Mouse (Mus musculus) hindbrain, embryonic 11.5 days (tissue): ENCODE data around the gene Dscam. TPM values are rescaled to one million over a fixed set of nuclear protein-coding genes. Genes with fewer than 3 reads are reported as not detected.

ENCODE experiments used
- ATAC-seq: fragments of 200-750 bp; cut with Nextera tagmentation; 2 replicates; pipeline ENCODE4 v1.8.0; 2017; ENCODE audit warnings: mild to moderate bottlenecking, moderate TSS enrichment, moderate library complexity; ENCODE audit not compliant: low FRiP score
- DNase-seq: peaks from one replicate; pipeline ENCODE4 v3.0.0-alpha.2; 2015; ENCODE audit warnings: low spot score
- H3K27ac ChIP-seq: fragments of 300-500 bp; sonication (generic); 2 replicates; pipeline ENCODE4 v1.5.1; 2014; ENCODE audit warnings: mild to moderate bottlenecking, low read depth, low read length
- H3K27me3 ChIP-seq: fragments of 300-500 bp; sonication (generic); 2 replicates; pipeline ENCODE4 v1.6.1; 2014; ENCODE audit warnings: mild to moderate bottlenecking, low read length, moderate library complexity, mixed read lengths; ENCODE audit not compliant: control insufficient read depth, insufficient read depth
- H3K36me3 ChIP-seq: fragments of 300-500 bp; sonication (generic); 2 replicates; pipeline ENCODE4 v1.6.1; 2014; ENCODE audit warnings: mild to moderate bottlenecking, low read length, moderate library complexity, mixed read lengths; ENCODE audit not compliant: control insufficient read depth, insufficient read depth
- H3K4me1 ChIP-seq: fragments of 300-500 bp; sonication (generic); replicated peaks from 2 replicates; pipeline ENCODE4 v1.6.1; 2014; ENCODE audit warnings: low read length, mixed read lengths; ENCODE audit not compliant: control insufficient read depth, insufficient read depth
- H3K4me2 ChIP-seq: fragments of 300-500 bp; sonication (generic); replicated peaks from 2 replicates; pipeline ENCODE4 v1.6.1; 2014; ENCODE audit warnings: mild to moderate bottlenecking, low read depth, low read length
- H3K4me3 ChIP-seq: fragments of 300-500 bp; sonication (generic); 2 replicates; pipeline ENCODE4 v1.5.1; 2014; ENCODE audit warnings: low read depth, low read length
- H3K9ac ChIP-seq: fragments of 300-500 bp; sonication (generic); 2 replicates; pipeline ENCODE4 v1.6.1; 2014; ENCODE audit warnings: low read depth, low read length
- H3K9me3 ChIP-seq: fragments of 300-500 bp; sonication (generic); 2 replicates; pipeline ENCODE4 v1.6.1; 2016; ENCODE audit warnings: low read length; ENCODE audit not compliant: control insufficient read depth
- WGBS: fragments of 180-500 bp; shearing (Covaris S2); extraction: QIAGEN DNeasy Blood & Tissue Kit; methylation state at CpG from one replicate; pipeline ENCODE4 v1.1.7; 2014; 5-methylcytosine and 5-hydroxymethylcytosine counted together
- polyA plus RNA-seq: library from polyadenylated mRNA; unstranded; fragments of >200 nt; fragmentation: Nextera tagmentation; extraction: Ambion mirVana; gene quantifications from 2 replicates; pipeline ENCODE4 v1.2.1, GENCODE M21; 2014

Gene Dscam
- polyA plus RNA-seq, 1 experiment from 2014 or later: 2.0 TPM

- WGBS: 86% methylated on average over 6 of the region's 6 CpGs
- Histone ChIP-seq H3K27ac (no peak overlapping the region), H3K4me1 (no peaks in the 10 kb centered on the region), H3K4me2 (no peak overlapping the region), H3K27me3 (no peaks in the 10 kb centered on the region), H3K36me3 (no peaks in the 10 kb centered on the region), H3K9ac (no peak overlapping the region), H3K4me3 (no peak overlapping the region), H3K9me3 (no peaks in the 10 kb centered on the region)
- ATAC-seq (no peak), DNase-seq (no peak)
These were observed 149.1 kb downstream of the Dscam start for GRCm38 (mm10) chr16:97021496-97021895.

DNA sequence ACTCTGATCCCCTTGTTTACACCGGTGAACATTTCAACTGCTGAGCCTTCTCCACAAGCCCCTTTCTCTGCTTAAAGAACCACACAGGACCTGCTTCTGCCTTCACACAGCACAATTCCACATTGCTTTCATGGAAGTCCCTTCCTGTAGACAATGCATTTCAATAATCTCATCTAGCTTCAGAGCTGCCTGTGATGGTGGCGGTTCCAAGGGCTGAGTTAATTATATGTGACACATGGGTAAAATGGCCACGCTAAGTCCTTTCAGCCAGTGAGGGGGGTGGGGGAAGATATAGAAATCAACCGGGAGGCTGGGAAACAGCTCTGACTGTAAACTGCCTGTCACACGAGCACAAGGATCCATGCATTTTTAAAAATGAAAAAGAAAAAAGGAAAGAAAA lies 152.2 kb downstream of the Dscam start:
- WGBS: 64% methylated on average over 5 of the region's 5 CpGs
- no peak overlapping the region for H3K9ac ChIP-seq
- no peaks in the 10 kb centered on the region for H3K27me3 ChIP-seq
- H3K27ac ChIP-seq: no peak overlapping the region
- H3K9me3 ChIP-seq: no peaks in the 10 kb centered on the region
- H3K4me1 ChIP-seq: no peaks in the 10 kb centered on the region
- H3K4me2 ChIP-seq: no peak overlapping the region
- ATAC-seq: no peak
- DNase-seq: no peak
- H3K4me3 ChIP-seq: no peak overlapping the region
- H3K36me3 ChIP-seq: no peaks in the 10 kb centered on the region

GRCm38 (mm10) chr16:97017171-97017738 lies 153.3 kb downstream of the Dscam start:
- no peaks in the 10 kb centered on the region for H3K4me1 ChIP-seq
- no peak overlapping the region for H3K4me3 ChIP-seq
- H3K36me3 ChIP-seq: no peaks in the 10 kb centered on the region
- 86% methylated on average over 3 of the region's 3 CpGs for WGBS
- DNase-seq (no peak), ATAC-seq (no peak)
- H3K27ac ChIP-seq: no peak overlapping the region
- no peak overlapping the region for H3K4me2 ChIP-seq
- H3K27me3 ChIP-seq: no peaks in the 10 kb centered on the region
- no peaks in the 10 kb centered on the region for H3K9me3 ChIP-seq
- H3K9ac ChIP-seq: no peak overlapping the region

GRCm38 (mm10) chr16:97016244-97016850 lies 154.2 kb downstream of the Dscam start:
- Histone ChIP-seq H3K27ac (no peak overlapping the region), H3K27me3 (no peaks in the 10 kb centered on the region), H3K9ac (no peak overlapping the region), H3K4me1 (no peaks in the 10 kb centered on the region), H3K36me3 (no peaks in the 10 kb centered on the region), H3K4me3 (no peak overlapping the region), H3K9me3 (no peaks in the 10 kb centered on the region), H3K4me2 (no peak overlapping the region)
- WGBS: 89% methylated on average over 2 of the region's 2 CpGs
- DNase-seq (no peak), ATAC-seq (no peak)

DNA sequence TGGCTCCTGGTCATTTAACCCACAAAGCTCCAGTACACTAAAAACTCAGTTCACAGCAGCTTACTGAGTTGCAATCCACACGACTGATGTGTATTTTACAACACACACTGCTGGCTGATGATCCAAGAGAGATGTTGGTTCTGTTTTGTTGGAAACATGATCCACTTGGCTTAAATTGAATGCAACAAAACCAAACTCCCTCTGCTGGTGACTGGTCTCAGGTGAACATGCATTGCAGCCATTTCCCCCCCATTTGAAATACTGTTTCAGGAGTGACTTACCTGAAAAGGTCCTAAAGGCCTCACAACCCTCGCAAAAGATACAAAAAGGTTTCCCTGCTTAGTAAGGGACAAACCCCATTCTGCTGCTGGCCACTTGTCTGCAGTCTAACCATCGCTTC lies 156.2 kb downstream of the Dscam start:
- Histone ChIP-seq H3K36me3 (no peaks in the 10 kb centered on the region), H3K27me3 (no peaks in the 10 kb centered on the region), H3K9me3 (no peaks in the 10 kb centered on the region), H3K4me3 (no peak overlapping the region), H3K9ac (no peak overlapping the region), H3K4me2 (no peak overlapping the region), H3K4me1 (no peaks in the 10 kb centered on the region), H3K27ac (no peak overlapping the region)
- no peak for DNase-seq
- WGBS: 71% methylated on average over 3 of the region's 3 CpGs
- no peak for ATAC-seq

- Histone ChIP-seq H3K36me3 (no peaks in the 10 kb centered on the region), H3K9me3 (no peaks in the 10 kb centered on the region), H3K9ac (no peak overlapping the region), H3K4me3 (no peak overlapping the region), H3K4me1 (no peaks in the 10 kb centered on the region), H3K27me3 (no peaks in the 10 kb centered on the region), H3K27ac (peak overlapping the region; percentile 49), H3K4me2 (no peak overlapping the region)
- ATAC-seq (peak; percentile 61), DNase-seq (no peak)
- 65% methylated on average over 4 of the region's 4 CpGs for WGBS
These were observed 161.2 kb downstream of the Dscam start for GRCm38 (mm10) chr16:97009116-97010055.

- H3K4me3 ChIP-seq: no peak overlapping the region
These were observed 162.5 kb downstream of the Dscam start for GRCm38 (mm10) chr16:97007892-97008527.

DNA sequence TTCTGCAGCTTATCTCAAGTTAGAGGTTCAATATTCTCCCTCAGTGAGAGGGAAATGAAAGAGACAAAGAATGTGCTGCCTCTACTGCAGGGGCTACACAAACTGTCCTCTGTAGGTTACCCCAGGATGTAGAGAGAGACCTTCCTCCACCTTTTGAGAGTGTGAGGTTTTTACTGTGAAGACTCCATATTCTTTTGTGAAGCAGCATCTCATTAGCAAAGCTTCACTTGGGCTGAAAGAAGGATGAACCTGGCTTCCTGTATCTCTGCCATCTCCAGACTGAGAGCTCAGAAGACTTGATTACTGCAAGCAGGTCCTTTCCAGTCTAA lies 163.7 kb downstream of the Dscam start:
- H3K4me1 ChIP-seq: no peaks in the 10 kb centered on the region
- peak overlapping the region; percentile 47 for H3K27ac ChIP-seq
- H3K27me3 ChIP-seq: no peaks in the 10 kb centered on the region
- DNase-seq: no peak
- ATAC-seq: no peak
- no peak overlapping the region for H3K4me3 ChIP-seq
- H3K36me3 ChIP-seq: no peaks in the 10 kb centered on the region
- H3K9ac ChIP-seq: no peak overlapping the region
- H3K4me2 ChIP-seq: no peak overlapping the region
- H3K9me3 ChIP-seq: no peaks in the 10 kb centered on the region

More at GRCm38 (mm10) chr16:97007892-97008527, 162.5 kb downstream of the Dscam start:
- no peak overlapping the region for H3K27ac ChIP-seq
- WGBS: 82% methylated on average over 11 of the region's 11 CpGs
- H3K36me3 ChIP-seq: no peaks in the 10 kb centered on the region
- DNase-seq (no peak), ATAC-seq (no peak)
- no peaks in the 10 kb centered on the region for H3K9me3 ChIP-seq
- H3K4me1 ChIP-seq: no peaks in the 10 kb centered on the region
- H3K27me3 ChIP-seq: no peaks in the 10 kb centered on the region
- H3K9ac ChIP-seq: no peak overlapping the region
- H3K4me2 ChIP-seq: no peak overlapping the region
